ENCODE assay signal across 18 mouse cellular contexts in genomic region chr4:149006756-149007155, GRCm38 (mm10).
DNase-seq lines count a peak whose midpoint lies in the region; TF ChIP-seq lines count a peak whose summit lies in the region.
"Had no signal": no experiment of that assay in that cellular context is flagged by ENCODE, and none has a peak within 500 bp of the region (broad histone marks: within the 10 kb centered on the region; RNA-seq: fewer than 3 reads in every experiment).

No protein-coding gene starts in this region.

- no peak for TF ChIP-seq RAD21 in MEL (IDR thresholded peaks at IDR 0.05; ENCODE audit: low read depth, low read length)

- H3K27me3 ChIP-seq in MEL (ENCODE audit: control insufficient read depth in 1 of 2, insufficient read depth in 2 of 2, low read length in 2 of 2): no peaks in the 10 kb centered on the region
- H3K27me3 ChIP-seq: CH12.LX, Patski had no signal

- peak; percentile 62 to 88; a peak in 3 of 4 replicates for TF ChIP-seq EP300 in MEL (IDR thresholded peaks at IDR 0.05; ENCODE audit: low read depth in 1 of 2, low read length in 2 of 2)

- H3K4me3 ChIP-seq in MEL (ENCODE audit: control insufficient read depth in 1 of 2, insufficient read depth in 1 of 2, low read depth in 2 of 2, low read length in 2 of 2): peak overlapping the region in 1 of 2 experiments; percentile 5; a peak in 1 of 4 replicates

- H3K36me3 ChIP-seq in MEL (ENCODE audit: control insufficient read depth in 1 of 2, insufficient read depth in 2 of 2, low read length in 2 of 2): peaks cover 0 to 18% of the 10 kb centered on the region in 2 experiments; a peak in 2 of 4 replicates

- H3K4me1 ChIP-seq in MEL (ENCODE audit: control insufficient read depth in 1 of 2, insufficient read depth in 2 of 2, low read length in 2 of 2): peaks cover 9 to 12% of the 10 kb centered on the region in 2 experiments; a peak in 2 of 4 replicates

- H3K79me2 ChIP-seq in MEL (ENCODE audit: control insufficient read depth, insufficient read depth, low read length, poor library complexity): no peaks in the 10 kb centered on the region

- H3K9ac ChIP-seq in MEL (ENCODE audit: control insufficient read depth, low read depth, low read length, poor library complexity, severe bottlenecking): no peak overlapping the region

- DNase-seq in MEL (ENCODE audit: low read depth, low spot score): peak; percentile 85
- DNase-seq in MEL-GATA-1-ER (ENCODE audit: extremely low read depth, low read depth): peak; percentile 72
- no peak for DNase-seq in adrenal gland, postnatal 36 days
- no peak for DNase-seq in adrenal gland, adult 8-10 months
- DNase-seq: adrenal gland, adult 2 months; adrenal gland, postnatal 10 days; adrenal gland, postnatal 14 days; adrenal gland, postnatal 25 days; B cell, adult 2 months; cerebellum, adult 11 months; cerebellum, adult 11-12 months; cerebellum, adult 18-20 months; cerebellum, adult 2 months; cerebellum, adult 8-10 months; cerebellum, adult 9-10 months; cerebellum, adult 9-11 months had no signal

- TF ChIP-seq POLR2A in MEL (IDR thresholded peaks at IDR 0.05; ENCODE audit: control insufficient read depth in 1 of 2, insufficient read depth in 1 of 2, low read depth in 1 of 2, low read length in 2 of 2, poor library complexity in 1 of 2): no peak

- TF ChIP-seq CTCF in MEL (IDR thresholded peaks at IDR 0.05 in 2 of 3, conservative IDR thresholded peaks at IDR 0.05 in 1 of 3; ENCODE audit: control insufficient read depth in 1 of 3, insufficient read depth in 1 of 3, low read depth in 2 of 3, low read length in 3 of 3, poor library complexity in 1 of 3, severe bottlenecking in 1 of 3): no peak

- no peaks in the 10 kb centered on the region for H3K9me3 ChIP-seq in MEL (replicated peaks; ENCODE audit: insufficient read depth, low read length)

- H3K27ac ChIP-seq in MEL (ENCODE audit: control insufficient read depth, low read depth, low read length): peak overlapping the region; percentile 88

TF ChIP-seq in MEL, 35 proteins besides CTCF, POLR2A, EP300 and RAD21:
- TF ChIP-seq MYC (IDR thresholded peaks at IDR 0.05; ENCODE audit: low read depth, low read length): peak; percentile 86
- no peak for TF ChIP-seq ZC3H11A (IDR thresholded peaks at IDR 0.05; ENCODE audit: low read depth, low read length)
- no peak for TF ChIP-seq E2F4 (IDR thresholded peaks at IDR 0.05; ENCODE audit: borderline replicate concordance, low read depth, low read length)
- no peak for TF ChIP-seq TBP (IDR thresholded peaks at IDR 0.05; ENCODE audit: low read depth, low read length)
- peak; percentile 71; the same call in 1 of the 2 replicates for TF ChIP-seq GATA1 (IDR thresholded peaks at IDR 0.05; ENCODE audit: low read depth, low read length)
- TF ChIP-seq SIN3A (IDR thresholded peaks at IDR 0.05; ENCODE audit: low read length): peak; percentile 35; the same call in 1 of the 2 replicates
- TF ChIP-seq SMC3 (IDR thresholded peaks at IDR 0.05; ENCODE audit: low read depth, low read length): no peak
- no peak for TF ChIP-seq ELF1 (IDR thresholded peaks at IDR 0.05; ENCODE audit: low read depth, low read length)
- TF ChIP-seq USF1 (IDR thresholded peaks at IDR 0.05; ENCODE audit: low read depth, low read length): no peak
- no peak for TF ChIP-seq CHD1 (IDR thresholded peaks at IDR 0.05; ENCODE audit: low read depth, low read length)
- no peak for TF ChIP-seq BHLHE40 (IDR thresholded peaks at IDR 0.05; ENCODE audit: borderline replicate concordance, low read depth, low read length)
- no peak for TF ChIP-seq GABPA (IDR thresholded peaks at IDR 0.05; ENCODE audit: low read depth, low read length)
- TF ChIP-seq UBTF (IDR thresholded peaks at IDR 0.05; ENCODE audit: borderline replicate concordance, insufficient read depth, low read depth, low read length): no peak
- no peak for TF ChIP-seq POLR2AphosphoS5 (IDR thresholded peaks at IDR 0.05; ENCODE audit: borderline replicate concordance, low read depth, low read length)
- peak; percentile 68 for TF ChIP-seq ETS1 (IDR thresholded peaks at IDR 0.05; ENCODE audit: low read depth, low read length)
- TF ChIP-seq TAL1 (IDR thresholded peaks at IDR 0.05; ENCODE audit: low read length): peak; percentile 73
- TF ChIP-seq MXI1 (IDR thresholded peaks at IDR 0.05; ENCODE audit: low read depth, low read length): no peak; the same call in 1 of the 2 replicates
- no peak for TF ChIP-seq RCOR1 (IDR thresholded peaks at IDR 0.05; ENCODE audit: low read depth, low read length)
- TF ChIP-seq MEF2A (IDR thresholded peaks at IDR 0.05; ENCODE audit: extremely low read depth, insufficient replicate concordance, low read depth, low read length, poor library complexity, severe bottlenecking): no peak
- no peak for TF ChIP-seq MAFK (IDR thresholded peaks at IDR 0.05; ENCODE audit: borderline replicate concordance, low read depth, low read length)
- no peak for TF ChIP-seq NRF1 (IDR thresholded peaks at IDR 0.05; ENCODE audit: insufficient read depth, low read depth, low read length, poor library complexity, severe bottlenecking)
- no peak for TF ChIP-seq ZMIZ1 (IDR thresholded peaks at IDR 0.05; ENCODE audit: low read depth, low read length)
- no peak for TF ChIP-seq CHD2 (IDR thresholded peaks at IDR 0.05; ENCODE audit: low read length)
- TF ChIP-seq MYB (IDR thresholded peaks at IDR 0.05; ENCODE audit: low read depth, low read length): no peak
- TF ChIP-seq HCFC1 (IDR thresholded peaks at IDR 0.05; ENCODE audit: low read depth, low read length): no peak
- peak; percentile 72 for TF ChIP-seq TCF12 (IDR thresholded peaks at IDR 0.05; ENCODE audit: low read depth, low read length)
- TF ChIP-seq NELFE (IDR thresholded peaks at IDR 0.05; ENCODE audit: low read depth, low read length): 0 out of 2 replicates have a peak, but pooled peaks have one; percentile 6
- no peak for TF ChIP-seq POLR2AphosphoS2 (IDR thresholded peaks at IDR 0.05; ENCODE audit: low read length)
- TF ChIP-seq KAT2A (conservative IDR thresholded peaks at IDR 0.05; ENCODE audit: low read depth, low read length): no peak
- no peak for TF ChIP-seq ZNF384 (IDR thresholded peaks at IDR 0.05; ENCODE audit: low read depth, low read length)
- no peak for TF ChIP-seq USF2 (IDR thresholded peaks at IDR 0.05; ENCODE audit: borderline replicate concordance in 1 of 2, insufficient read depth in 1 of 2, low read depth in 1 of 2, low read length in 2 of 2)
- TF ChIP-seq ZKSCAN1 (IDR thresholded peaks at IDR 0.05; ENCODE audit: low read depth, low read length): no peak
- TF ChIP-seq MAX (IDR thresholded peaks at IDR 0.05; ENCODE audit: low read length): 0 out of 2 replicates have a peak, but pooled peaks have one; percentile 29
- no peak for TF ChIP-seq MAZ (IDR thresholded peaks at IDR 0.05; ENCODE audit: low read depth, low read length)
- 0 out of 2 replicates have a peak, but pooled peaks have one; percentile 10 for TF ChIP-seq JUND (IDR thresholded peaks at IDR 0.05; ENCODE audit: low read depth, low read length)

Comparison
In these comparisons a context has a peak if more than half of its experiments do, and no peak if none do; other contexts are left out.
1. DNase-seq: peak in MEL (single experiment) and MEL-GATA-1-ER (single experiment); none in adrenal gland, postnatal 36 days (0 of 2) and adrenal gland, adult 8-10 months (single experiment).